Mouse (Mus musculus): ENCODE results near the gene Shisa7. TPM values are rescaled to one million over a fixed set of nuclear protein-coding genes. Genes with fewer than 3 reads are reported as not detected.
"Not testable (repeated sequence)": the region's sequence is repeated elsewhere in the genome, so short reads cannot be mapped to it uniquely, and the experiment has no call there.

Gene Shisa7
- 0.70 and 1.0 TPM in 2 replicates for polyA plus RNA-seq (2014; fragmentation: Nextera tagmentation; extraction: Ambion mirVana)

DNA sequence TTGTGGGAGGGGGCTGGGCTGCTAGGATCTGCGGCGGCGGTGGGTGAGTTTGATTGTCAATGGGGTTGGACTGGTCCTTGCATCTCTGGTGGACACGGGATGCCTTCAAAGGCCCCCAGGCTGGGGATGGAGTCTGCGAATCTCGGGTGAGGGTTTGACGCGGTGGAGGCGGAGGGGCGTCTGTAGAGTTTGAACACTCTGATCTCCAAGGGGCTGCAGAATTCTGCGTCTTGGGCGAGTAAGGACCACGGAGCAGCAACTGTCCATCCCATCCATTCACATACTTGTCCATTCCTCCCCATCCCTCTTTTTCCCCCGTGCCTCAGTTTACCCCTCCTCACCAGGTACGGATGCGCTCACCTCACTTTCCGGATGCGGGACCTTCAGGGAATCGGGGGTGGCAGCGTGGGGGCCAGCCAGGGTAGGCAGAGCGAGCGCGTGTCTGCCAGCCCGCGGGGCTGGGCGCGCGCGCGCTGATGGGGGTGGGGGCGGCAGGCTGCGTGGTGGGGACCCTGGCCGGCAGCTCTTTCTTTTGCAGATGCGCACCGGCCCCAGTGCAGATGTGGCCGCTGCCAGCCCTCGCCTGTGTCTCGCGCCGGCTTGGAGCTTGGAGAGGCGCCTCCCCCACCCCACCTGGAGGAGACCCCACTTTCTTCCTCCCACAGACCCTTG, at the start of gene Shisa7:
Gene Shisa7 (minus strand): TSS at position 452 of the 672 bp plus-strand sequence.
- Histone ChIP-seq H3K4me2 (replicated peaks; ENCODE audit: low read depth, low read length) (peak within 1 kb of the TSS; percentile 93), H3K9me3 (ENCODE audit: control insufficient read depth, low read depth, low read length) (no peaks in the 10 kb centered on the region), H3K27me3 (ENCODE audit: control insufficient read depth, insufficient read depth, low read length) (peaks cover 23% of the 10 kb centered on the region), H3K4me1 (ENCODE audit: control insufficient read depth, insufficient read depth, low read length) (peaks cover 22% of the 10 kb centered on the region), H3K27ac (ENCODE audit: low read length) (no peak within 1 kb of the TSS; the same call in 1 of the 2 replicates), H3K9ac (replicated peaks; ENCODE audit: low read depth, low read length) (peak within 1 kb of the TSS; percentile 14; the same call in 1 of the 2 replicates), H3K4me3 (ENCODE audit: low read depth, low read length) (peak within 1 kb of the TSS; percentile 41), H3K36me3 (ENCODE audit: control insufficient read depth, insufficient read depth, low read length) (no peaks in the 10 kb centered on the region)
- WGBS = 1% methylated on average over 40 of the region's 41 CpGs
- ATAC-seq (ENCODE audit: insufficient number of reproducible peaks, insufficient read depth, low FRiP score, low read depth) = peak; percentile 30; the same call in 1 of the 2 replicates

DNA sequence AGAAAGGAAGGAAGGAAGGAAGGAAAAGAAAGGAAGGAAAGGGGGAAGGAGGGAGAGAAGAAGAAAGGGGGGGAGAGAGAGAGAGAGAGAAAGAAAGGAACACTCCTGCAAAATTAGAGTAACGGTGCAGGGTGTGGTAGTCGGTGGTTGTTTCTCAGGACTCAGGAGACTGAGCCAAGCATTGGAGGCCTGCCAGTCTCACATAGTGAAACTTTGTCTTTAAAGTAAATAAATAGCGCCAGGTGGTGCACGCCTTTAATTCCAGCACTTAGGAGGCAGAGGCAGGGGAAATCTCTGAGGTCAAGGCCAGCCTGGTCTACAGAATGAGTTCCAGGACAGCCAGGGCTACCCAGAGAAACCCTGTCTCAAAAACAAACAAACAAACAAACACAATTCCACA, 42.2 kb upstream of the Shisa7 start:
- Histone ChIP-seq H3K9ac (replicated peaks; ENCODE audit: low read depth, low read length) (no peak overlapping the region), H3K27ac (ENCODE audit: low read length) (no peak overlapping the region), H3K9me3 (ENCODE audit: control insufficient read depth, low read depth, low read length) (no peaks in the 10 kb centered on the region), H3K4me3 (ENCODE audit: low read depth, low read length) (no peak overlapping the region), H3K4me2 (replicated peaks; ENCODE audit: low read depth, low read length) (no peak overlapping the region), H3K36me3 (ENCODE audit: control insufficient read depth, insufficient read depth, low read length) (no peaks in the 10 kb centered on the region), H3K4me1 (ENCODE audit: control insufficient read depth, insufficient read depth, low read length) (no peaks in the 10 kb centered on the region), H3K27me3 (ENCODE audit: control insufficient read depth, insufficient read depth, low read length) (no peaks in the 10 kb centered on the region)
- 41% methylated on average over 4 of the region's 4 CpGs for WGBS
- no peak for ATAC-seq (ENCODE audit: insufficient number of reproducible peaks, insufficient read depth, low FRiP score, low read depth)

DNA sequence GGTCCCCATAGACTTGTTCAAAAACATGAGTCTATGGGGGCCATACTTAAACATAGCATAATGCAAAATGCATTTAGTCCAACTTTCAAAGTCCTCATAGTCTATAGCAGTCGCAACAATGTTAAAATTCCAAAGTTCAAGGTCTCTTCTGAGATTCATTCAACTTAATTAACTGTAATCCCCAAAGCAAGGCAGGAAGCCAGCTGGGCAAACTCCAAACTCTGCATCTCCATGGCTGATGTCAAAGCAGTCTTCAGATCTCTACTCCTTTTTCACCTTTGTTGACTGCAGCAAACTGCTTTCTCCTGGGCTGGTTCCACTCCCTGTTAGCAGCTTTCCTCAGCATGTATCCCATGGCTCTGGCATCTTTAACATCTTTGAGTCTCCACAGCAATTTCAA, 34.5 kb upstream of the Shisa7 start:
- H3K9ac ChIP-seq (replicated peaks; ENCODE audit: low read depth, low read length); H3K4me3 ChIP-seq (ENCODE audit: low read depth, low read length); H3K27me3 ChIP-seq (ENCODE audit: control insufficient read depth, insufficient read depth, low read length); H3K9me3 ChIP-seq (ENCODE audit: control insufficient read depth, low read depth, low read length); H3K4me1 ChIP-seq (ENCODE audit: control insufficient read depth, insufficient read depth, low read length); H3K27ac ChIP-seq (ENCODE audit: low read length); ATAC-seq (ENCODE audit: insufficient number of reproducible peaks, insufficient read depth, low FRiP score, low read depth); H3K4me2 ChIP-seq (replicated peaks; ENCODE audit: low read depth, low read length); H3K36me3 ChIP-seq (ENCODE audit: control insufficient read depth, insufficient read depth, low read length): not testable (repeated sequence)
- WGBS = 79% methylated on average over 1 of the region's 1 CpGs

DNA sequence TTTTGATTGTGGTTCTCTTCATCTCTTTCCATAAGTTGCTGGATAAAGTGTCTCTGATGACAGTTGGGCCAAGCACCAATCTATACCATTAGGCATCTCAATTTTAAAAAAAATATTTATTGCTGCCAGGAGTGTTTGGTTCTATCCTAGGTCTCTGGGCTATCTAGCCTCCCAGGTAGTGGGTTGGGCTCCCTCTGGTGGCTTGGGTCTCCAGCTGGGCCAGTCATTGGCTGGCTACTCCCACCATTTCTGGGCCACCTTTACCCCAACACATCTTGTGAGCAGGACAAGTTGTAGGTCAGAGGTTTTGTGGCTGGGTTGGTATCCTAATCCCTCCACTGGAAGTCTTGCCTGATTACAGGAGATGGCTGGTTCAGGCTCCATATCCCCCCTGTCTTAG, 33.7 kb upstream of the Shisa7 start:
- Histone ChIP-seq H3K27me3 (ENCODE audit: control insufficient read depth, insufficient read depth, low read length) (no peaks in the 10 kb centered on the region), H3K9ac (replicated peaks; ENCODE audit: low read depth, low read length) (no peak overlapping the region), H3K27ac (ENCODE audit: low read length) (no peak overlapping the region), H3K4me3 (ENCODE audit: low read depth, low read length) (no peak overlapping the region), H3K9me3 (ENCODE audit: control insufficient read depth, low read depth, low read length) (no peaks in the 10 kb centered on the region), H3K36me3 (ENCODE audit: control insufficient read depth, insufficient read depth, low read length) (no peaks in the 10 kb centered on the region), H3K4me1 (ENCODE audit: control insufficient read depth, insufficient read depth, low read length) (peaks cover 6% of the 10 kb centered on the region; the same call in 1 of the 2 replicates), H3K4me2 (replicated peaks; ENCODE audit: low read depth, low read length) (peak overlapping the region; percentile 90)
- no peak for ATAC-seq (ENCODE audit: insufficient number of reproducible peaks, insufficient read depth, low FRiP score, low read depth)

DNA sequence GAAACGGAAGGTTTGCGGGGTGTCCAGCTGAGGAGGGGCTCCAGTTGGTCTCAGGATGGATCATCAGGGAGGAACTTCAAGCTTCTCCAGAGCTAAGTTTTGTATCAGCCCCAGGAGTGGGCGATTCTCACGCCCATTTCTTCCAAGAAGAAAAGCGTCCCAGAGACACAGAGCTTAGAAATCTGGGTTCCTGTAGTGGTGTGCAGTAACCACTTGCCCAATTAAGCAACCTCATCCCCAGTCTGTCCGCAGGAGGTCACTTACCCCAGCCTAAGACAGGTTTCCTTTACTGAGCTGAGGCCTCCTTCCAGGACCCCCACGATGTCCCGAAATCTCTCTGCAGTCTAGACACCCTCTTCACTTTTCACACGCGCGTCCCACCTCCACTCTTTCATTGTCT, 32.7 kb upstream of the Shisa7 start:
- Histone ChIP-seq H3K27ac (ENCODE audit: low read length) (no peak overlapping the region; the same call in 1 of the 2 replicates), H3K27me3 (ENCODE audit: control insufficient read depth, insufficient read depth, low read length) (no peaks in the 10 kb centered on the region), H3K4me3 (ENCODE audit: low read depth, low read length) (peak overlapping the region; percentile 51), H3K4me1 (ENCODE audit: control insufficient read depth, insufficient read depth, low read length) (peaks cover 6% of the 10 kb centered on the region; the same call in 1 of the 2 replicates), H3K9me3 (ENCODE audit: control insufficient read depth, low read depth, low read length) (no peaks in the 10 kb centered on the region), H3K4me2 (replicated peaks; ENCODE audit: low read depth, low read length) (peak overlapping the region; percentile 90), H3K36me3 (ENCODE audit: control insufficient read depth, insufficient read depth, low read length) (no peaks in the 10 kb centered on the region), H3K9ac (replicated peaks; ENCODE audit: low read depth, low read length) (peak overlapping the region; percentile 42)
- no peak for ATAC-seq (ENCODE audit: insufficient number of reproducible peaks, insufficient read depth, low FRiP score, low read depth)
- WGBS = 5% methylated on average over 11 of the region's 11 CpGs

DNA sequence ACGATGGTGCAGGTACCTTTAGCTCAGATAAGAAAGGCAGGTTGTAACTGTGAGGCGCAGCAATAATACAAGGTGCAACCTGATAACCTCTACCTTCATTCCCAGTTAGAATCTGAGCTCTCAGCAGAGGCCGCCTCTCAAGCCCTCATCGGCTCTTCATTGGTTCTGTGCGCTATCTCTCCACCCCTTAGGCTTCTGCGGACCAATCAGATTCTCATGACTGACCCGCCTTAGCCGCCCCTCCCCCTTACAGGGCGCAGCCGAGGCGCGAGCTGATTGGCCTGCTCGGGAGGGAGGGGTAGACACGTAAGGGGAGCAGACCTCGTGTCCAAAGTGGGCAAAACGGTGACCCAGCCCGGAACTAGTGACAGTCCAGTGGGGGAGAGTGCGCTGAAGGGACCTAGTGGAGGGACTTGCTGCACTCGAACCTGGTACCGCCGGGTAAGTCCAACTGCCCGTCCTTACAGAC, 32.3 kb upstream of the Shisa7 start, which contains the start of gene Isoc2a:
Gene Isoc2a (plus strand): TSS at position 401 of the 469 bp plus-strand sequence.
- under 1% methylated on average over 22 of the region's 22 CpGs for WGBS
- peak within 1 kb of the TSS; percentile 2; the same call in 1 of the 2 replicates for H3K27ac ChIP-seq (ENCODE audit: low read length)

DNA sequence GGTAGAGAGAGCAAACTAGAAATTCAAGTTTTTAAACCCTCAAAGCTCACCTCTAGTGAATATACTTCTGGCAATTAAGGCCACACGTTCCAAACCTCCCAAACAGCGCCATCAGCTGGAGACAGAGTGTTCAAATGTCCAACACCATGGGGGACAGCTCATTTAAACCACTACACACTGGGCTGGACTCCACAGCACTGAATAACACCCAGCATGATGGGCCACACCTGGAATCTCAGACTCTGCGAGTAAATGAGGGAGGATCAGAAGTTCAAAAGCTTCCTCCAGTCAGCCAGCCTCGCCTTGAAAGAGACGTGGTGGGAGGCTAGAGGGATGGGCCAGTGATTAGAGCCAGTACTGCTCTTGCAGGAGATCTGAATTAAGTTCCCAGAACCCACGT, 25.6 kb upstream of the Shisa7 start, which contains the start of gene Isoc2b:
Gene Isoc2b (minus strand): TSS at position 126 of the 400 bp plus-strand sequence.
- no peak within 1 kb of the TSS for H3K9ac ChIP-seq (replicated peaks; ENCODE audit: low read depth, low read length)
- H3K27me3 ChIP-seq (ENCODE audit: control insufficient read depth, insufficient read depth, low read length) = no peaks in the 10 kb centered on the region
- no peak within 1 kb of the TSS for H3K4me3 ChIP-seq (ENCODE audit: low read depth, low read length)
- 39% methylated on average over 6 of the region's 6 CpGs for whole genome bisulfite sequencing
- H3K9me3 ChIP-seq (ENCODE audit: control insufficient read depth, low read depth, low read length) = no peaks in the 10 kb centered on the region
- H3K36me3 ChIP-seq (ENCODE audit: control insufficient read depth, insufficient read depth, low read length) = no peaks in the 10 kb centered on the region
- H3K27ac ChIP-seq (ENCODE audit: low read length) = no peak within 1 kb of the TSS
- H3K4me2 ChIP-seq (replicated peaks; ENCODE audit: low read depth, low read length) = no peak within 1 kb of the TSS
- no peak for ATAC-seq (ENCODE audit: insufficient number of reproducible peaks, insufficient read depth, low FRiP score, low read depth)
- H3K4me1 ChIP-seq (ENCODE audit: control insufficient read depth, insufficient read depth, low read length) = 0 out of 2 replicates have a peak, but pooled peaks cover 4% of the 10 kb centered on the region

More for the DNA sequence above, 32.3 kb upstream of the Shisa7 start, which contains the start of gene Isoc2a:
- H3K9ac ChIP-seq (replicated peaks; ENCODE audit: low read depth, low read length) = peak within 1 kb of the TSS; percentile 42
- peaks cover 6% of the 10 kb centered on the region; the same call in 1 of the 2 replicates for H3K4me1 ChIP-seq (ENCODE audit: control insufficient read depth, insufficient read depth, low read length)
- no peaks in the 10 kb centered on the region for H3K27me3 ChIP-seq (ENCODE audit: control insufficient read depth, insufficient read depth, low read length)
- H3K9me3 ChIP-seq (ENCODE audit: control insufficient read depth, low read depth, low read length) = no peaks in the 10 kb centered on the region
- H3K4me2 ChIP-seq (replicated peaks; ENCODE audit: low read depth, low read length) = peak within 1 kb of the TSS; percentile 90
- H3K4me3 ChIP-seq (ENCODE audit: low read depth, low read length) = peak within 1 kb of the TSS; percentile 51
- no peaks in the 10 kb centered on the region for H3K36me3 ChIP-seq (ENCODE audit: control insufficient read depth, insufficient read depth, low read length)
- peak; percentile 100 for ATAC-seq (ENCODE audit: insufficient number of reproducible peaks, insufficient read depth, low FRiP score, low read depth)

DNA sequence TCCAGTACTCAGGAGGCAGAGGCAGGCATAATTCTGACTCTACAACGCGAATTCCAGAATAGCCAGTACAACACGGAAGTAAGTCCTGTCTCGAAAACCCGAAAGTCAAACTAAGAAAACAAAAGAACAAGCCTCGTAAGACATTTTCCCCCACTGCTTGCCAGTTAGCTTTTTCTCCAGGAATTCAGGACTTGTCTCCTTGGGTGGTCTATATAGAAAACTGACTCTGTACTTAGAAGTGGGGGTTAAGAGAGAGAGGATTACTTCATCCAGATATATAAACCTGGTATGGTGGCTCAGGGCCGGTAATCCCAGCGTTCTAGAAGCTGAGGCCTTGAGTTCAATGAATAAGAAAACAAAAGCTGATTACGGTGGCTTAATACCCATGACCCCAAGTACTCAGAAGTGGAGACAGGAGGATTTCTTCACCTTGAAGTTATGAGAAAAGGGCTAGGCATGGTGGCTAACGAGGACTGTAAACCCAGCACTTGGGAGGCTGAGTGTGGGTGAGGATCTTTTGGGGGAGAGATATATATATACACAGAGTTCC, 22.2 kb upstream of the Shisa7 start:
- Histone ChIP-seq H3K9me3 (ENCODE audit: control insufficient read depth, low read depth, low read length) (no peaks in the 10 kb centered on the region), H3K4me1 (ENCODE audit: control insufficient read depth, insufficient read depth, low read length) (0 out of 2 replicates have a peak, but pooled peaks cover 4% of the 10 kb centered on the region), H3K4me2 (replicated peaks; ENCODE audit: low read depth, low read length) (peak overlapping the region; percentile 55), H3K4me3 (ENCODE audit: low read depth, low read length) (peak overlapping the region; percentile 55), H3K27me3 (ENCODE audit: control insufficient read depth, insufficient read depth, low read length) (no peaks in the 10 kb centered on the region), H3K27ac (ENCODE audit: low read length) (peak overlapping the region; percentile 57; the same call in 1 of the 2 replicates), H3K9ac (replicated peaks; ENCODE audit: low read depth, low read length) (peak overlapping the region; percentile 71), H3K36me3 (ENCODE audit: control insufficient read depth, insufficient read depth, low read length) (no peaks in the 10 kb centered on the region)
- WGBS = 30% methylated on average over 10 of the region's 10 CpGs
- ATAC-seq (ENCODE audit: insufficient number of reproducible peaks, insufficient read depth, low FRiP score, low read depth) = no peak
